Mouse (Mus musculus) lung, adult 2 months (tissue): ENCODE data around the gene Pitpnm3.

Experiments
- CTCF ChIP-seq: fragments of 200-500 bp; IDR thresholded peaks from 2 replicates; pipeline ENCODE4 v1.5.1; 2011; ENCODE audit warnings: mild to moderate bottlenecking, low read length, control low read depth; ENCODE audit not compliant: insufficient read depth
- POLR2A ChIP-seq: fragments of 200-500 bp; IDR thresholded peaks from 2 replicates; pipeline ENCODE4 v1.6.1; 2011; ENCODE audit warnings: low read depth, mild to moderate bottlenecking, control low read depth, low read length, borderline replicate concordance; ENCODE audit errors: extremely low read depth

DNA sequence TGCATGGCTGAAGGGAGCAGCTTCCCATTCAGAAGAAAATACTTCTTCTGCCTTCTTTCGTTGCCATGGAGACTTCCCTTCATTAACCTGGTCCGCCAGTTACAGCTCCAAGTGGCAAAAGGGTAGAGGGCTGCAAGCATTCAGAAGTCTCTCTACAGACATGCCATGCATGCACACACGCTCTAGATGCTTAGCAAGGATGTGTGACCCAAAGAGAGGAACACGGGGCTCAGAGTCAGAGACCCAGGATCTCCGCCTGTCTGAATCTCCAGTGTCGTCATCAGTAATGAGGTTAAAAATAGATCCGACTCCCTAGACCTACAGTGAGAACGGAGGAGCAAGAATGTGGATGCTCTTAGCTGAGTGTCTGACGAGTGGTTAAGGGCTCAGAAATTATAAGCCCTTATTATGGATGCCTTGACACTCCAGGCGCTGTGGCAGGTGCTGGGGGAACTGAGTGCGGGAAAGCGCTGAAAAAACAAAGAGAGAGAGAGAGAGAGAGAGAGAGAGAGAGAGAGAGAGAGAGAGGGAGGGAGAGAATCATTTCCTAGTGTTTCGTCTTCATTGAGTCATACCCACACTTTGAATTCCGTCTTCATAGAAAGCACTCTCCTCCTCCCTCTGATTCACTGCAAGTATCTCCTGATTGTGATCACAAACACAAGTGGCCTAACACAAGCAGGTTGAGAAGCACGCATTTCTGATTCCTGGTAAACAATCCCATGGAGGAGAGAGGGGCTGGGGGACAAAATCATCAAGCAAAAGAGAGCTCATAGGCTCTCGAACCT lies 95.8 kb downstream of the Pitpnm3 start:
- no peak for TF ChIP-seq POLR2A
- TF ChIP-seq CTCF, result no peak
